Mouse (Mus musculus): Measurements from ENCODE around the gene Polm. TPM values are rescaled to one million over a fixed set of nuclear protein-coding genes. Genes with fewer than 3 reads are reported as not detected.

Gene Polm
- total RNA-seq, 2 experiments from 2014 or later: 8.5 to 8.7 TPM

DNA sequence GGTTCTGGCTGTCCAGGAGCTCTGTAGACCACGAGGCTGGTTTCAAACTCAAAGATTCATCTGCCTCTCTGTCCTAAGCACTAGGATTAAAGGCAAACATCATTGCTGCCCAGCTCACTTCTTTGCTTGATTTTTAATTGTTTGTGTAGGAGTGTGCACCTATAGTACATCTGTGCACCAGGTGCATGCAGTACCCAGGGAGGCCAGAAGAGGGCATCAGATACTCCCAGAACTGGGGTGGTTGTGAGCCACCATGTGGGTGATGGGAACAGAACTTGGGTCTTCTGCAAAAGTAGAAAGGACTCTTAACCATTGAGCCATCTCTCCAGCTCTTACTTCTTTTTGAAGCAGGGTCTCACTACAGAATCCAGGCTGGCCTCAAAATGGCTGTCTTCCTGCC lies 20.9 kb upstream of the Polm start:
- intact Hi-C loops (cut with DNase I): no loop called here
- no peak for DNase-seq (ENCODE audit: extremely low spot score in 1 of 2, low spot score in 2 of 2)

DNA sequence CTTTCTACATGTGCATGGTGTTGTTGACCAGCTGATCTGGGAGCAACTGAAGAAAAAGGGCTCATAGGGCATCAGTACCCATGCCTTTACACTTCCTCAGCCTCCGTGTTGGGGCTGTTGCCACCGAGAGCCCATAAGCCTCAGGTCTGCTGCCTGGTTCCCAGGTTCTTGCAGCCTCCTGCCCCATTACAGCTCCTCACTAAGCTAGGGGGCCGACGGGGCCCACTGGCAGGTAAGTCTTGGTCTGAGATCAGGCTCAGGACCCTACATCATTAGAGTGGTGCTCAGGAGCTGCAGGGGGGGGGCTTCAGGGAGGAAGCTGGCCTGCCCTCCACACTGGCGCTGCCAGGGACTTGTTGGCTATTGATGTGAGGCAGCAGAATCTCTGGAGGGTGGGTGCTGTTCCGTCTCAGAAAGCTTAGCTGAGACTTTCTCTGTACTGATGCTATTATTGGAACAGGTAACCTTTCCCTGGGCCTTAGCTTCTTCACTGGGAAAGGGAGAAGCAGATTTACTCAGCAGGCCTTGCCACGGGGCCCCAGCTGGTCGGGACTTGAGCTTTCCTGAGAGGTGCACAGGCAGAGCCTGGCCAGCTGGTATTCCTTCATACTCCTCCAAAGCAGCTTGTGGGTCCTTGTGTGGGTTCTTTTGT lies 18.8 kb upstream of the Polm start:
- intact Hi-C loops (cut with DNase I): no loop called here
- no peak for DNase-seq (ENCODE audit: extremely low spot score in 1 of 2, low spot score in 2 of 2)

DNA sequence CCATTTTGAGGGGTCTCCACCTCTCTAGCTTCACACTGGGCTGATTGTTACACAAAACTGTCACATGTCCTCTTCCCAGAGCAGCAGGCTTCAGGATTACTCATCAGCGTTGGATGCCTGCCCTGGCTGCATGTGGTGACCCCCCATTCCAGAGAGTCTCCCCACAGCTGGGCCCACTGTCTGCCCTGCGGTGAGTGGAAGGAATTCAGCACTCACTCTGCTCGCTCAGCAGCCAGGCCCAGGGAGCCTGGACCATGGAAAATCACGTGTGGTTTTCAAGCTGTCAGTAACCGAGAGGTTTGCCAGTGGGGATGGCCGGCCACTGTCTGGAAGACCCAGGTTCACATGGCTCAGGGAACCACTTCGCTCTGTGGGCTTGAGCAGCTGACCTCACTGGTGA lies 18.1 kb upstream of the Polm start:
- intact Hi-C loops (cut with DNase I): no loop called here
- DNase-seq (ENCODE audit: extremely low spot score in 1 of 2, low spot score in 2 of 2): peak in 1 of 2 experiments; percentile 86

DNA sequence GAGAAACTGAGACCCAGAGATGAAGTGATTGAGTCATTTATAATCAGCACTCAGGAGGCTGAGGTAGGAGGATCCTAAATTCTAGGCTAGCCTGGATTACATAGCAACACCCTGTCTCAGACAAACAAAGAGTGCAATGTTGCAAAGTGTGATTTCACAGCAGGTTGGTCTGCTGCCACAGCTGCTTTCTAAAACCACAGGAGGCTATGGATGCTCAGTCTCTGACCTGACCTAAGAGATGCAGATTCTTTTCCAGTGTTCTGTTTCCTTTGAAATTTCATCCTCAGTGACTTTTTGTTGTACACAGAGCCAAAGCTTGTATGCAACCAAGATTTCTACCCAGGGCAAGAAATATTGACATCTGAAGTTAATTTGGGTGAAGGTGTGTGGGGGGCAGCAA lies 17.7 kb upstream of the Polm start:
- no peak for DNase-seq (ENCODE audit: extremely low spot score in 1 of 2, low spot score in 2 of 2)
- intact Hi-C loops (cut with DNase I): no loop called here

DNA sequence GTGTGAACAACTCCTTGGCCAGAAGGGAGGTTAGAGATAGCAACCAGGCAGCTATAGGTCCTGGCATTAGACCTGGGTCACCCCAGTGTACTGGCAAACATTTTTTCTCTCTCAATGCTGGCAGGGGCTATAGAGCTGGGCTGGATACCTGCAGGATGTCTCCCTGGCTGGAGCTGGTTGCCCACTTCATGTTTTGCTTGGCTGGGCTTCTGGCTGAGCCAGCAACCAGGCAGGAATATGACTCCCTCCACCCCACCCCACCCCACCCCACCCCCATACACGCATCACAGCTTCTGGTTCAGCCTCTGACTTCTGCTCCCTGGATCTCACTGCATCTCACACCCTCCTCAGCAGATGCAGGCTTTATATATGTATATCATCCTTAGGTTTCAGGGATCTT lies 14.5 kb upstream of the Polm start:
- intact Hi-C loops (cut with DNase I): no loop called here
- DNase-seq (ENCODE audit: extremely low spot score in 1 of 2, low spot score in 2 of 2): no peak

DNA sequence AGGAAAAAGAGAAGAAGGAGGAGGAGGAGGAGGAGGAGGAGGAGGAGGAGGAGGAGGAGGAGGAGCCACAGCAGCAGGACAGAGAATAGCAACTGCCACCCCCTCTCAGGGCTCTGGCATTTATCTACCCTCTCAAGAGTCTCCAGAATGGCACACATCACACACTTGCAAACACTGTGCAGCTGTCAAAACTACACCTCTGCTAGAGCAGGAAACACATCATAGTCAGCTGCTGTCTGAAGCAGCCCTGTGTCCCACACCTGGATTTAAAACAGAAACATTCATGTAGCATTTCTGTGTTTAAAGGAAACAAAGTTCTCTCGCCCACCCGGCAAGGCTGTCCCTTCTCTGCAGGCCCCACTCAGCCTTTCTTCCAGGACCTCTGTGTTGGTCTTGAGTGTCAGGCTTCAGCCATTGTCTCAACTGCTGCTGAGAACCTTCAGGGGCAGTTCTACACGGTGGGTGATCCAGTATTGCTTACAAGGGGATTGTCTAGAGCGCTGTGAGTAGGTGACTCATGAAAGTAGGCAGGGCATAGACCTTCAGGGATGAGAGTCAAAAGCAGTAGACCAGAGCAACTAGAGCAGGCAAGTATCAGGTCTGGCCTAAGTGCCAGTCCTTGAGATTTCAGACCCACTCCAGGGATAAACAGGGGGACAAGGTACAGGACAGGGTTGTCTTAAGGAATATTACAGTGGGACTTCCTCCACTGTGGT lies 13.4 kb upstream of the Polm start:
- intact Hi-C loops (cut with DNase I): no loop called here
- DNase-seq (ENCODE audit: extremely low spot score in 1 of 2, low spot score in 2 of 2): no peak

DNA sequence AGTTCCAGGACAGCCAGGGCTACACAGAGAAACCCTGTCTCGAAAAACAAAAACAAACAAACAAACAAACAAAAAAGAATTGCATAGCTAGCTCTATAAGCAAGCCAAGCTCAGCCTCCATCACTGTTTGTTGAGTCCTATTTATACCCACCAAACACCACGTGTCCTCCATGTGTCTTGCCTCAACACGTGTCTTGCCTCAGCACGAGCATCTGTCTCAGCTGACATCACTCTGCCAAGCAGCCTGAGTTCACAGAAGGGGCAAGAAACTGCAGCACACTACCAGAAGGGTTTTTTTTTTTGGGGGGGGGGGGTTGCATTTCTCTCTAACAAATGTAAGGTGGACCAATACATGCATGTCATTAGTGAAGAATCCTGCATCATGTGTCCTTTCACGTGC lies 12.6 kb upstream of the Polm start:
- intact Hi-C loops (cut with DNase I): no loop called here
- DNase-seq (ENCODE audit: extremely low spot score in 1 of 2, low spot score in 2 of 2): no peak

DNA sequence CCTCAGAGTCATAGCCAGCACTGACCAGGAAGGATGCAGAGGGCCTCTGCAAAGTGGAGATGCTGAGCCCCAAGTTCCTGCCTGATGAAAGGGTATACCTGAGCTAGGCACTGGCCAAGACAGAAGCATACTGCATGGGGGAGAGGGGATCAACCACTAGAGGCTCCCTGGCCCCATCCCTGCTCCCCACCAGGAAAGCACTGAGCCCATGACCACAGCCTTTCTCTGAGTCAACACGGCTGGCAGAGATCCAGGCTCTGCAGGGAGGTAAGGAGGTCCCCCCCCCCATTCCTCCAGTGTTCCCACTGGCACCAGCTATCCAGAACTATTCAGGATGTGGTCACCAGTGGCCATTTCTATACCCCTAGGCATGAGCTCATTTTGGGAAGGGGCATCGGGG lies 11.5 kb upstream of the Polm start:
- intact Hi-C loops (cut with DNase I): no loop called here
- DNase-seq (ENCODE audit: extremely low spot score in 1 of 2, low spot score in 2 of 2): peak in 1 of 2 experiments; percentile 61

DNA sequence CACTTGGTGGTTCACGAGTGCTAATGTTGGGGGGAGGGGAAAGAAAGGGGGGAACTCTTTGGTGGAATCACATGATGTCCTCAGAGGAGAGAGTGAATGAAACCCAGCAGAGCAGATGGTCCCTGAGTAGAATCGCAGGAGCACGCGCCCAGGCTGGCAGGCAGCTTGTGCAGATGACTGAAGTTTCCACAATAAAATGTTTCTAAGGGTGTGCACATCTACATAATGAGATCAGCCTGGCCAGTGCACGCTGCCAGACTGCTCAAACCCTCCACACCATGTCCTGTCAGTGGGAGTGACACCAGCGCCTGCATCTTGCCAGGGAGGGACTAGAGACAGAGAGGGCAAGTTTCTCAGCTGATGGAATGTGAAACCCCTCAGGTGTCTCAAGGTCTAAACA lies 10.9 kb upstream of the Polm start:
- peak in 1 of 2 experiments; percentile 63 for DNase-seq (ENCODE audit: extremely low spot score in 1 of 2, low spot score in 2 of 2)
- intact Hi-C loops (cut with DNase I): no loop called here

DNA sequence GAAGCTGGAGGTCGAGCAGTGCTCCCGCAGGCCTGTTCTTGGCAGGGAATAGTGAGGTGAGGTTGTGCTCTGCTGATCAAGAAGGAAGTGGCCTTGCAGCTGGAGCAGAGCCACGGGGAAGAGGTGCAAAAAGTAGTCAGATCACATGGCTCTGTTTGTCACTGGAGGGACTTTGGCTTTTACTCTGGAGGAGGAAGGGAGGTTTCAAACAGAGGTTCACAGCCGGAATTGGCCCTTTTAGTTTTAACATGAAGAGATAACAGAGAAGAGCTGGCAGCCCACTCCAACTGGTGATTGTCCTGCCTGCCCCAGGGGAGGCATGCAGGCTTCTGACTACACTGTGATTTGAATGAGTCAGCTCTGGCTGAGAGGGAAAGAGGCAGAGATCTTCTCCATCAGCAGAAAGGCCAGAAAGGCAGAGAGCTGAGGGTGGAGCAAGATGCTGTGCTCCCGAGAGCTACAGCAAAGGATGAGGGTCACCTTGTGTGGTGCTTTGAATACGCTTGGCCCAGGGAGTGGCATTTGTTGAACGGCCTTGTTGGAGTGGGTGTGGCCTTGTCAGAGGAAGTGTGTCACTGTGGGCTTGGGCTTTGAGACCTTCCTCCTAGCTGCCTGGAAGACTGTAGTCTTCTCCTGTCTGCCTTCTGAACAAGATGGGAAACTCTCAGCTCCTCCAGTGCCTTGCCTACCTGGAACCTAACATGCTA lies 9.0 kb upstream of the Polm start:
- no peak for DNase-seq (ENCODE audit: extremely low spot score in 1 of 2, low spot score in 2 of 2)
- intact Hi-C loops (cut with DNase I): no loop called here

DNA sequence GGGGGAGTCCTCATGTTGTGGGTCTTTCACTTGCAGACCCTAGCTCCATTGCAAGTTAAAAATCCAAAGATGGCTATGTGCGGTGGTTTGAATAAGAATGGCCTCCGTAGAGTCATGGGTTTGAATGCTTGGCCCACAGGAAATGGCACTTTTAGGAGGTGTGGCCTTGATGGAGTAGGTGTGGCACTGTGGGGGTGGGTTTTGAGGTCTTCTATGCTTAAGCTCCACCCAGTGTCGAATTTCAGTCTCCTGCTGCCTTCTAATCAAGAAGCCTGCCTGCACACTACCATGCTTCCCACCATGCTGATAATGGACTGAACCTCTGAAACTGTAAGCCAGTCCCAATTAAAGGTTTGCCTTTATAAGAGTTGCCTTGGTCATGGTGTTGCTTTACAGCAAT lies 5.3 kb upstream of the Polm start:
- intact Hi-C loops (cut with DNase I): no loop called here
- no peak for DNase-seq (ENCODE audit: extremely low spot score in 1 of 2, low spot score in 2 of 2)

DNA sequence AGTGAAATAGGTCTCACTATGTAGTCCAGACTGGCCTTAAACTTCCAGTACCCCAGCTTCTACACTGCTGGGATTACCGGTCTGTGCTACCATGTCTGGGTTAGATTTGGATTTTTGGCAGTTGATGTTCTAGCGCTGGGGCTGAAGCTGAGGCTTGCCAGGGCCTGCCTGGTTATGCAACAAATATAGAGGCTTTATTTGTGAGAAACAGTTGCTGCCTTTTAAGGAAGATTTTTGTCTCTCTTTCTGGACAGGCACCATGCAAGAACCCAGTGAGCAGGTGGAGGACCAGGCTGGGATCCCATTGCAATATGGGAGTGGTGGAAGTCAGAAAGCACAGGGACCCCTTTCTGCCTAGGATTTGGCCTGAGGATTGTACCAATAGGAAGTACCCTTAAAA lies 3.9 kb upstream of the Polm start:
- DNase-seq (ENCODE audit: extremely low spot score in 1 of 2, low spot score in 2 of 2): no peak
- intact Hi-C loops (cut with DNase I): no loop called here

DNA sequence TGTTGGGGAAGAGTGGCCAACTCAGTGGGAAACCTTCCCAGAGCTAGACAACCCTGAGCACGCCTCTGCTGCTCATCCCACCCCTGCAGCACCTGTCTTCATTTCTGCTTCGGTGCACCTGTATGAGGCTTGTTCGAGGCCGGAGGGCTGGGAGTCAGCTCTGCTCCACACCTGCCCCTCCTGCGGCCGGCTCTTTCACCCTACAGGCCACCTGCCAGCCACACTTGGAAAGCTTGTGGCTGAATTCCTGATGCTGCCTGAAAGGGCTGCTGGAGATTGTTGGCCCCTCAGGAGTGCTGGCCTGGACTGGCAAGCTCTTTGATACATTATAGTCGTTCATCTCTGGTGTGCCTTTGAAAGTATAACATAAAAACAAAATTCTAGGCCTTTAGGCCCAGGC lies 2.5 kb upstream of the Polm start:
- intact Hi-C loops (cut with DNase I): no loop called here
- no peak for DNase-seq (ENCODE audit: extremely low spot score in 1 of 2, low spot score in 2 of 2)

DNA sequence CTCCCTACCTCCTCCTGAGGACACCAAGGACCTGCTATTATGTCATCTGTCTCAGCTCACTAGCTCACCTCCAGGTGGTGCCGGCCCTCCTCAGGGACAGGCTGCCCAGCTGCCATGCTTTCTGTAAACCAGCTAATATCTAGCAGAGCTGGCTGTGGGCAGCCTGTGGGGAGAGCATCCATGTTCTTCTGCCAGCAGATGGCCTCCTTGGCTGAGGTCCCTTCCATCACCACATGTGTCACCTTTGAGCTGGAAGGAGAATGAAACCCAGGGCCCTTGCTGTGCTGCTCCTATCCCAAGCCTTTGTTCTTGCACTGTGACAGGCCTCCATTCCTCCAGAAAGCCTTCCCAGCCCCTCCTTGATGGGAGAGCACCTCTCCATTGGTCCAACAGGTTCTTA lies 1.7 kb downstream of the Polm start:
- intact Hi-C loops (cut with DNase I): loop anchor here (5.0 kb wide), 1 partner anchor 41 kb away; the partner anchor contains the start of gene Pold2
- DNase-seq (ENCODE audit: extremely low spot score in 1 of 2, low spot score in 2 of 2): no peak

DNA sequence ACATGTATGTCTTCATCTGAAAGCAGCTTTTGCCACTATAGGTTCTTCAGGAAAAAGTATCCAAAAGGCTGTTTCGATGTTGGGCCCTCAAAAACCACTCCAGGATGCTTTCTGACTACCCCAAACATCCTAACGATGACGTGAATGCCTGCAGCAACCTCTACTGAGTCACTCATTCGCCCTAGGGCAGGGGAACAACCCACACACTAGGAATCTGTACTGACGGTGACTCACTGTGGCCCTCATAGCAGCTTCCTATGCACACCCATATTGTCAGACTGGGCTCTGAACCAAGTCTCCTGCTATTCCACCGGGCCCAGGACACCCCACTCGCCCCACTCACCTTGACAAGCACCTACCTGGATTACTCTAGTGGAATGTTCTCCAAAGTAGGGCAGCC lies 2.8 kb downstream of the Polm start:
- intact Hi-C loops (cut with DNase I): loop anchor here (5.0 kb wide), 1 partner anchor 42 kb away; the partner anchor contains the start of gene Pold2
- no peak for DNase-seq (ENCODE audit: extremely low spot score in 1 of 2, low spot score in 2 of 2)

DNA sequence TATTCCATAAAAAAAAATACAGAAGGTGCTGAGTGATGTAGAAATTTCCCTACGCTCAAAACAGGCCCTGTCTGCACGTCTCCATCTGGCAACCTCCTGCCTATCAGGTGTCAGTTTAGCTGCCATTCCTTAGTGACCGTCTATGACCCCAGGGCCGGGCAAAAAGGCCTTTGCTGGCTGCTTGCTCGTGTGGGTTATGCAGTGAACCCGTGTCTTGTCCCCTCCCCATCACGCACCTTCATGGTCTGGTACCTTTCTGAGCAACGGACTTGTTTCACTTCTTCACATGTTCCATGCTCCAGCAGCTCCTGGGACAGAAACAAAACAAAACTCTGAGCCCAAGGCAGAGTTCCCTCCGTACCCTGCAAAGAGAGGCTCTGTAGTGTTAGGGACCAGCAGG lies 3.3 kb downstream of the Polm start:
- DNase-seq (ENCODE audit: extremely low spot score in 1 of 2, low spot score in 2 of 2): no peak
- intact Hi-C loops (cut with DNase I): no loop called here

DNA sequence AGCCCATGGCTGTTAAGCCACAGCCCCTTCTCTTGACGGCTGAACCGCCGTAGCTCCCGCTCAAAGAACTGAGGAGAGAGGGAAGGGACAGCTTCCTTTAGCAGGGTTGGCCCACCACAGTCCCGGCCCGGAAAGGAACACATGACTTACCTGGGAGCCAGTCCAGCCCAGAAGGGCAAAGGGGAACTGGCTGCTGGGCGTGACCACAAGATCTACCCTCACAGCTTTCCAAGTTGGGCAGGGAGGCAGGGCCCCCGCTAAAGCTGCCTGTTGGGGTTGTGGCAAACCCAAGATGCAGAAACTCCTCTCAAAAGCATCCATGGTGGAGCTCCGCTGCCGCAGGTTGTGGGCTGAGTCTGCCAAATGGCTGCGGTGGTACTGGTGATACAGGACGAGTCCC lies 8.5 kb downstream of the Polm start:
- intact Hi-C loops (cut with DNase I): no loop called here
- no peak for DNase-seq (ENCODE audit: extremely low spot score in 1 of 2, low spot score in 2 of 2)

DNA sequence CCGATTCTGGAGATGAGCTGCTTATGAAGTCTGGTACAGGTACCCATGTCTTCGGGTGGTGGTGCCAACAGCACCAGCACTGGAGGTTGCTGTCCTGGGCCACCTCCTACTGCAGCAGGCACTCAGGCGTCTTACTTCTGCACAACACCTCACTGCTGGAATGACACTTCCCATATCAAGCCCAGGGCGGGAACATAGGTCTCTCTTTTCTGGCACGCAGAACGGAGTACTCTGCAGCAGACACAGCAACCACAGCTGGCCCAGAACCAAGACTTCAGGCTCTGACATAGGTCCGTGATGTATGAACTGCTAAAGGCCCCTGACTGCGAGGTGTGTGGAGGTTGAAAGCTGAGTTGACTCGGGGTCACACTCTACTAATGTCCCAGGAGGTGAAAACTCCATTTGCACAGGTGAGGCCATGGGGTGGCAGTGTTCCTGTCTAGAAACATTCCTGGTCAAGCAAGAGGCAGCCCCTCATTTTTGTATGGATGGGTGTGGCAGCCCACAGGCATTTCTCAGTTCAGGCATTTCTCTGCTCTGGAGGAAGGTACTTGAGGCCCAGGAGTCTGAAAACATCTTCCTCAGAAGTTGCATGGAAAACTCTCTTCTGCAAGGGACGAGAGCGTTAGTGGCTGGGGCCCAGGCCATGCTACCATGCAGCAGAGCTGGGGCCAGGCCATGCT lies 9.2 kb downstream of the Polm start:
- DNase-seq (ENCODE audit: extremely low spot score in 1 of 2, low spot score in 2 of 2): no peak
- intact Hi-C loops (cut with DNase I): no loop called here

DNA sequence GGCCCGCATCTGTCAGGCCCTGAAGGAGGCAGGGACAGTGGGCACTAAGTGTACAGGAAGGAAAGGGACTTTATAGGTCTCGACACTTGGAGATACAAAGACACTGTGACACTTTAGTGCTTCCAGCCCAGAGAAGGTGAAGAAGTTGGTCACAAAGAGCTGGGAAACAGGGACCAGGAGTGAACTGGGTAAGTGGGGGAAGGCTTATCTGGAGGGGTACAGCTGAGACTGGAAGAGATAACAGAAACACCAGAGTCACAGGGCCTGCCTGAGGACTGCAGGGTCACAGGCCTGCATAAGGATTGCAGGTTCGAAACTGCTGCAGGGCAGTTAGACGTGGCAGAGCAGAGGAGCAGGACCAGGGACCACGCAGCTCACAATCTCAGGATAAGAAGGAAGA lies 9.9 kb downstream of the Polm start:
- intact Hi-C loops (cut with DNase I): no loop called here
- no peak for DNase-seq (ENCODE audit: extremely low spot score in 1 of 2, low spot score in 2 of 2)

DNA sequence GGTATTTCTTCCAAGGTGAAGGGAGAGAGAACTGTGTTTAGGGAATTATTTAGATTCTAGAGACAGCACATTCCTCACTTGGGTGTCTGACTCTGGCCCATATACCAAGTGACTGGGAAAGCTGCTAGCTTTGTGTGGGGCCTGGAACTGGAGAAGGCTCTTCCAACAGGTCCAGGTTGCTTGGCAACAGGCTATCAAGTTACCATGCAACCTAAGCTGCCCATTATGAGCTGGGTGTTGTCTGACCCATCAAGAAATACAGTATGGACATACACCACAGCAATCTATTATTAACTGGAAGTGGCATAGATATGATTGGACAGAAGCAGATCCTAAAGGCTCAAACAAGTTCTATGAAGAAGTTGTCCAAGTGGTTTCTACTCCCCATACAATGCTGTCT lies 12.4 kb downstream of the Polm start:
- DNase-seq (ENCODE audit: extremely low spot score in 1 of 2, low spot score in 2 of 2): no peak
- intact Hi-C loops (cut with DNase I): no loop called here
